In the genomic region with DNA sequence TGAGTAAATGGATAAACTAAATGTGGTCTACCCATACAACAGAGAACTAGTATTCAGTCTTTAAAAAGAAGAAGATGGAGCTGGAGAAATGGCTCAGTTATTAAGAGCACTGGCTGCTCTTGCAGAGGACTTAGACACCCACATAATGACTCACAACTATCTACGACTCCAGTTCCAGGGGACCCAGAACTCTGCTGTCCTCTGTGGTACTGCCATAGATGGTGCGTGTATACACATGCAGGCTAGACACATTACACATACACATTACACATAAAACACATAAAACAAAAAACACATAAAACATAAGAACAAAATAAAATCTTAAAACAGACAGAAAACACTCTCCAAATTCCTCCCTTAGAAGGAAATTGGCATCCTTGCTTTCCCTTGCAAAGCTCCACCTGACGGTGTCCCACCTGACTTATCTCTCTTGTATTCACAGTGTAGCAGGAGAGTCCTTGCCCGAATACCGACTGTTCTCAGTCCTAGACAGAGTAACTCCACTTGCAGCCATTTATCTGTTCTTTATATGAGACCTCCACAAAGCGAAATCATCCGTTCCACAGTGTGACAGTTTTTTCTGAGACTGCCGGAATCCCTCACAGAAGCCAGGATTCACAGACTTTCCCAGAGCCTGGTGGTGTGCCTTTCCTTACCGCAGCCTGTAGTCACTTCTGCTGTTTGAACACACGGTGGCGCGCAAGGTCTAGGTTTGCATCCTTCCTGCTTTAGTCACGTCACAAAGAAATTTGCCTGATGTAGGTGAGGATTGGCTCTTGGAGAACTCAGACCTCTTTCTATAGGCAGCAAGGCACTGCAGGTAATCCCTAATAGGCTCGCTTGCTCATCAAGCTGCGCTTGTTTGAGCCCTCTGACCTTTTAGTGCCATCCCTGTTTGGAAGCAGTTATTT, we compare ENCODE assay signal across 8 mouse cellular contexts. TPM values are rescaled to one million over a fixed set of nuclear protein-coding genes. Genes with fewer than 3 reads are reported as not detected.
DNase-seq lines count a peak whose midpoint lies in the region; ATAC-seq and TF ChIP-seq lines count a peak whose summit lies in the region.

No protein-coding gene starts in this region.

- 22% methylated on average over 15 of the region's 15 CpGs for WGBS in forebrain, embryonic 13.5 days
- WGBS in liver, postnatal 0 days (ENCODE audit: insufficient replicate concordance), result 18% methylated on average over 15 of the region's 15 CpGs

- intact Hi-C loops in heart, postnatal 25 days (cut with DNase I), result loop anchor here (1.0 to 10.0 kb wide), 4 partner anchors 71 to 488 kb away; no protein-coding TSS in a partner anchor

- no peaks in the 10 kb centered on the region for H3K4me1 ChIP-seq in forebrain, embryonic 13.5 days
- no peaks in the 10 kb centered on the region for H3K4me1 ChIP-seq in liver, postnatal 0 days (ENCODE audit: insufficient read depth)

- H3K4me3 ChIP-seq in forebrain, embryonic 13.5 days, result no peak overlapping the region
- no peak overlapping the region for H3K4me3 ChIP-seq in liver, postnatal 0 days (ENCODE audit: low read depth, low read length)

- no peaks in the 10 kb centered on the region for H3K36me3 ChIP-seq in forebrain, embryonic 13.5 days (ENCODE audit: poor library complexity, severe bottlenecking)
- H3K36me3 ChIP-seq in liver, postnatal 0 days (replicated peaks; ENCODE audit: insufficient read depth, low read length), result no peaks in the 10 kb centered on the region

- peak; percentile 95 for ATAC-seq in cerebellum, adult (ENCODE audit: insufficient number of reproducible peaks, low FRiP score, low TSS enrichment)
- ATAC-seq in forebrain, embryonic 13.5 days, result peak; percentile 96
- ATAC-seq in liver, postnatal 0 days, result peak; percentile 94
- ATAC-seq in neutrophil, adult 5-6 weeks (ENCODE audit: extremely low read depth, insufficient number of reproducible peaks, low FRiP score, poor library complexity, severe bottlenecking), result peak; percentile 97

- H3K27ac ChIP-seq in forebrain, embryonic 13.5 days, result no peak overlapping the region
- H3K27ac ChIP-seq in liver, postnatal 0 days (ENCODE audit: low read depth), result no peak overlapping the region

- peaks cover 2% of the 10 kb centered on the region; the same call in 1 of the 2 replicates for H3K27me3 ChIP-seq in forebrain, embryonic 13.5 days
- H3K27me3 ChIP-seq in liver, postnatal 0 days (ENCODE audit: insufficient read depth, low read length), result no peaks in the 10 kb centered on the region

- no peak for TF ChIP-seq EP300 in liver, postnatal 0 days (IDR thresholded peaks at IDR 0.05; ENCODE audit: low read depth)

- H3K9ac ChIP-seq in forebrain, embryonic 13.5 days, result no peak overlapping the region
- no peak overlapping the region for H3K9ac ChIP-seq in liver, postnatal 0 days (replicated peaks)

- no peaks in the 10 kb centered on the region for H3K9me3 ChIP-seq in forebrain, embryonic 13.5 days (replicated peaks)
- H3K9me3 ChIP-seq in liver, postnatal 0 days (ENCODE audit: low read length), result no peaks in the 10 kb centered on the region

- peak; percentile 94 for DNase-seq in ES-CJ7 (ENCODE audit: low read depth, low spot score)
- DNase-seq in heart, postnatal 25 days (ENCODE audit: low spot score), result peak; percentile 13
- peak; percentile 84 for DNase-seq in layer of hippocampus, adult 11-12 months (ENCODE audit: low spot score)
- peak; percentile 87 for DNase-seq in liver, postnatal 0 days
- DNase-seq in testis, postnatal 14 days (ENCODE audit: low spot score), result peak; percentile 42

- H3K4me2 ChIP-seq in forebrain, embryonic 13.5 days, result peak overlapping the region; percentile 26
- H3K4me2 ChIP-seq in liver, postnatal 0 days (ENCODE audit: low read depth, low read length), result no peak overlapping the region

- peak; percentile 97 for TF ChIP-seq CTCF in liver, postnatal 0 days (IDR thresholded peaks at IDR 0.05; ENCODE audit: low read depth)

RNA-seq across cellular contexts. Expression of gene Syt5, which starts 9.2 kb away (rescaled TPM):
- 64.0 and 86.3 TPM in 2 replicates for polyA plus RNA-seq in forebrain, embryonic 13.5 days (2015; fragmentation: Nextera tagmentation; extraction: Ambion mirVana)
- total RNA-seq in heart, postnatal 25 days (2021), result 1 to 10 TPM in 1 of 2 experiments, under 1 TPM in 1; 0.94 to 1.1 TPM
- 0.09 TPM in 2 replicates for polyA plus RNA-seq in liver, postnatal 0 days (2015; fragmentation: Nextera tagmentation; extraction: Ambion mirVana)
- not detected in 2 replicates for total RNA-seq in neutrophil, adult 5-6 weeks (2017)

RNA-seq across cellular contexts. Expression of gene Dnaaf3, which starts 24.3 kb away (rescaled TPM):
- polyA plus RNA-seq in forebrain, embryonic 13.5 days (2015; fragmentation: Nextera tagmentation; extraction: Ambion mirVana), result 1.4 and 2.0 TPM in 2 replicates
- 1 to 10 TPM; 2.6 to 3.2 TPM for total RNA-seq in heart, postnatal 25 days (2021)
- 0.05 and 0.17 TPM in 2 replicates for polyA plus RNA-seq in liver, postnatal 0 days (2015; fragmentation: Nextera tagmentation; extraction: Ambion mirVana)
- total RNA-seq in neutrophil, adult 5-6 weeks (2017), result 0.12 and 0.74 TPM in 2 replicates

RNA-seq across cellular contexts. Expression of gene Tnni3, which starts 32.5 kb away (rescaled TPM):
- polyA plus RNA-seq in forebrain, embryonic 13.5 days (2015; fragmentation: Nextera tagmentation; extraction: Ambion mirVana), result 0.89 and 4.9 TPM in 2 replicates
- over 10,000 TPM in 1 of 2 experiments, 1,000 to 10,000 TPM in 1; 9,719 to 10,316 TPM for total RNA-seq in heart, postnatal 25 days (2021)
- polyA plus RNA-seq in liver, postnatal 0 days (2015; fragmentation: Nextera tagmentation; extraction: Ambion mirVana), result 0.27 and 0.46 TPM in 2 replicates
- total RNA-seq in neutrophil, adult 5-6 weeks (2017), result 0.58 TPM in 1 of 2 replicates, not detected in the other

RNA-seq across cellular contexts. Expression of gene Tnnt1, which starts 40.3 kb away (rescaled TPM):
- 3.9 and 5.7 TPM in 2 replicates for polyA plus RNA-seq in forebrain, embryonic 13.5 days (2015; fragmentation: Nextera tagmentation; extraction: Ambion mirVana)
- total RNA-seq in heart, postnatal 25 days (2021), result 10 to 100 TPM; 26.1 to 30.7 TPM
- 5.3 and 11.2 TPM in 2 replicates for polyA plus RNA-seq in liver, postnatal 0 days (2015; fragmentation: Nextera tagmentation; extraction: Ambion mirVana)
- total RNA-seq in neutrophil, adult 5-6 weeks (2017), result not detected in 2 replicates

RNA-seq across cellular contexts. Expression of gene Ptprh, which starts 47.3 kb away (rescaled TPM):
- 0.09 and 0.13 TPM in 2 replicates for polyA plus RNA-seq in forebrain, embryonic 13.5 days (2015; fragmentation: Nextera tagmentation; extraction: Ambion mirVana)
- not detected for total RNA-seq in heart, postnatal 25 days (2021)
- not detected in 2 replicates for polyA plus RNA-seq in liver, postnatal 0 days (2015; fragmentation: Nextera tagmentation; extraction: Ambion mirVana)
- 0.25 TPM in 1 of 2 replicates, not detected in the other for total RNA-seq in neutrophil, adult 5-6 weeks (2017)

Comparison
In these comparisons a context has a peak if more than half of its experiments do, and no peak if none do; other contexts are left out.
1. DNase-seq: peak in every context shown above with its lines; median percentile 94 in ES-CJ7; 87 in liver, postnatal 0 days; 84 in layer of hippocampus, adult 11-12 months; 42 in testis, postnatal 14 days; 13 in heart, postnatal 25 days.
2. RNA of gene Tnni3, which starts 32.5 kb away (total RNA-seq): 9,719 to 10,316 TPM in heart, postnatal 25 days; 0.58 TPM in neutrophil, adult 5-6 weeks; every median in the first group is over 1,000 times any median in the second.
3. Peak in every context shown above with its lines, with median percentiles within 50 percentile points of each other: ATAC-seq.